Mouse (Mus musculus) ES-Bruce4 (cell line): Measurements from ENCODE around the gene Gm20838.
"Not testable (repeated sequence)": the region's sequence is repeated elsewhere in the genome, so short reads cannot be mapped to it uniquely, and the experiment has no call there.

Experiments used
- CTCF ChIP-seq: IDR thresholded peaks from one replicate; pipeline ENCODE4 v1.8.1; 2011; ENCODE audit warnings: low read depth, low read length
- EP300 ChIP-seq: IDR thresholded peaks from 2 replicates; pipeline ENCODE4 v1.6.1; 2011; ENCODE audit warnings: low read depth, low read length; ENCODE audit not compliant: insufficient read depth
- POLR2A ChIP-seq: IDR thresholded peaks from one replicate; pipeline ENCODE4 v1.8.1; 2011; ENCODE audit warnings: low read length; ENCODE audit not compliant: insufficient read depth

DNA sequence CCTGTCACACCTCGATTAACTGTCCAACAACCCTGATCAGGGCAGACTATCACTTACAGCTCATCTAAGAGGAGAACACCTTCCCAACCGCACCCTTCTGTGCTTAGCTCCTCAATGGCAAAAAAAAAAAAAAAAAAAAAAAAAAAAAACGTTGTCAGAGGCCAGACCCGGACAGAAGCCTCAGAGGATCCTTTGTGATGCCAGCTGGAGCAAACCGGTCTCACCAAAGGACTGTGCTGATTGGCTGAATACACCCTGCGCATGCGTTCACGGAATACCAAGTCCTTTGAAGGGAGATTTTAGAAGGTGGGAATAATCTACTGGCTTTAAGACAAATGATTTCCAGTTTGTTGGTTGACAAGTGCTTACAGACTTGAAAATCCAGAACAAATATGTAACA lies at the start of gene Gm20838:
- not testable (repeated sequence) for TF ChIP-seq CTCF, POLR2A, EP300
